Mouse (Mus musculus) heart, postnatal 0 days (tissue): ENCODE measurements at regions not wholly inside any gene's neighbourhood (a gene's known extent, or its start where the extent isn't known, plus 50 kb on each side); places are given as distances from the start of the nearest gene placed in this dataset.

Experiments used
- CTCF ChIP-seq: IDR thresholded peaks from 2 replicates; pipeline ENCODE4 v1.5.1; 2016; ENCODE audit warnings: antibody characterized with exemption, control low read depth, low read depth
- EP300 ChIP-seq: IDR thresholded peaks from 2 replicates; pipeline ENCODE4 v1.6.1; 2016; ENCODE audit warnings: antibody characterized with exemption, low read depth

DNA sequence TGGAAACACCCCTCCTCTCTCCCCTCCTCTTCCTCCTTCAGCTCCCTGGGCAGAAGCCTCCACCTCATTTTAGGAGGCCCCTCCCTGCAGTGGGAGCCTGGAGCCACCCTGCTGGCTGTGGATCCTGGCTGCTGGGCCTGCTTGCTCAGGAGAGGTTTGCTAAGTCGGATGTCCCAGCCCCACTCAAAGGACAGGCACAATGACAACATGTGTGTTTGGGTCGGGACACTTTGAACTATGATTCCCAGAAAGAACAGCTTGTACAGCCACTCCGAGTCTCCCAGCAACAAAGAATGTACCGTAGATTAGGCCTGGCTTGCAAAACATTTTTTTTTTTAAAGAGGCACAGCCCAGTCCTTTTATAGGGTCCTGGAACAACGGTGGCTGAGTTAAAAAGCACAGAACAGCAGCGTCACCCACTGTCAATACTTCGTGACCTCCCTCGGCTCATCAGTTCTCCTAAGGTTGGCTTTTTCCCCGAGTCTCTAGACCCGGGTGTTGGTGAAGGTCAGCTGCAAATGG, 142.7 kb upstream of the Irf2bp2 start:
- TF ChIP-seq CTCF, result peak; percentile 65
- TF ChIP-seq EP300, result peak; percentile 100
